Comparison of ENCODE assay signal across 8 mouse cellular contexts in genomic region chr14:15438096-15438484, GRCm38 (mm10). TPM values are rescaled to one million over a fixed set of nuclear protein-coding genes. Genes with fewer than 3 reads are reported as not detected.
DNase-seq lines count a peak whose midpoint lies in the region; ATAC-seq and TF ChIP-seq lines count a peak whose summit lies in the region.

No protein-coding gene starts in this region.

- DNase-seq in kidney, adult 2 months: peak; percentile 5
- DNase-seq in kidney, adult 18-20 months: no peak
- peak; percentile 75 for DNase-seq in brain, adult 2 months (ENCODE audit: low read depth, low spot score)
- DNase-seq in intestine, embryonic 14.5 days (ENCODE audit: low spot score): peak; percentile 80
- no peak for DNase-seq in MN1 (ENCODE audit: low spot score)

- H3K4me2 ChIP-seq in forebrain, embryonic 13.5 days: peak overlapping the region; percentile 94
- peak overlapping the region; percentile 86 for H3K4me2 ChIP-seq in intestine, embryonic 14.5 days (ENCODE audit: low read length)
- H3K4me2 ChIP-seq in liver, embryonic 15.5 days: peak overlapping the region; percentile 46
- H3K4me2 ChIP-seq in stomach, embryonic 16.5 days (ENCODE audit: low read depth, low read length): peak overlapping the region; percentile 96

- peak overlapping the region; percentile 54 for H3K9ac ChIP-seq in forebrain, embryonic 13.5 days
- H3K9ac ChIP-seq in intestine, embryonic 14.5 days (ENCODE audit: low read length): peak overlapping the region; percentile 60
- no peak overlapping the region for H3K9ac ChIP-seq in liver, embryonic 15.5 days
- H3K9ac ChIP-seq in stomach, embryonic 16.5 days (ENCODE audit: low read length): peak overlapping the region; percentile 73

- TF ChIP-seq CTCF in kidney, adult 2 months (conservative IDR thresholded peaks at IDR 0.05; ENCODE audit: insufficient read depth, insufficient read length, low read depth, low read length): no peak

- WGBS in kidney, adult 2 months: 1% methylated on average over 11 of the region's 11 CpGs
- WGBS in forebrain, embryonic 13.5 days: under 1% methylated on average over 11 of the region's 11 CpGs
- WGBS in intestine, embryonic 14.5 days: under 1% methylated on average over 11 of the region's 11 CpGs
- WGBS in liver, embryonic 15.5 days (ENCODE audit: insufficient replicate concordance): 3% methylated on average over 11 of the region's 11 CpGs
- 0% methylated on average over 11 of the region's 11 CpGs for WGBS in stomach, embryonic 16.5 days

- peak overlapping the region; percentile 55 for H3K4me3 ChIP-seq in kidney, adult 2 months (ENCODE audit: insufficient read depth, low read depth, low read length)
- H3K4me3 ChIP-seq in forebrain, embryonic 13.5 days: peak overlapping the region; percentile 60
- peak overlapping the region; percentile 63 for H3K4me3 ChIP-seq in intestine, embryonic 14.5 days (ENCODE audit: low read depth, low read length)
- peak overlapping the region; percentile 29; the same call in 1 of the 2 replicates for H3K4me3 ChIP-seq in liver, embryonic 15.5 days (replicated peaks)
- peak overlapping the region; percentile 62 for H3K4me3 ChIP-seq in stomach, embryonic 16.5 days (replicated peaks; ENCODE audit: low read length)

- H3K36me3 ChIP-seq in kidney, adult 2 months (ENCODE audit: control insufficient read depth, insufficient read depth, low read length): no peaks in the 10 kb centered on the region
- no peaks in the 10 kb centered on the region for H3K36me3 ChIP-seq in forebrain, embryonic 13.5 days (ENCODE audit: poor library complexity, severe bottlenecking)
- H3K36me3 ChIP-seq in intestine, embryonic 14.5 days (ENCODE audit: control insufficient read depth, insufficient read depth, low read length): no peaks in the 10 kb centered on the region
- no peaks in the 10 kb centered on the region for H3K36me3 ChIP-seq in liver, embryonic 15.5 days (replicated peaks)
- H3K36me3 ChIP-seq in stomach, embryonic 16.5 days (ENCODE audit: control insufficient read depth, insufficient read depth, low read length): no peaks in the 10 kb centered on the region

- peak overlapping the region; percentile 61 for H3K27ac ChIP-seq in kidney, adult 2 months (ENCODE audit: insufficient read depth, low read depth, low read length)
- H3K27ac ChIP-seq in forebrain, embryonic 13.5 days: no peak overlapping the region
- peak overlapping the region; percentile 65; the same call in 1 of the 2 replicates for H3K27ac ChIP-seq in intestine, embryonic 14.5 days (ENCODE audit: low read depth)
- no peak overlapping the region for H3K27ac ChIP-seq in liver, embryonic 15.5 days (replicated peaks)
- no peak overlapping the region for H3K27ac ChIP-seq in stomach, embryonic 16.5 days (ENCODE audit: low read length)

- no peaks in the 10 kb centered on the region; the same call in 1 of the 2 replicates for H3K27me3 ChIP-seq in kidney, adult 2 months (replicated peaks; ENCODE audit: control insufficient read depth, insufficient read depth, low read length)
- peaks cover 32% of the 10 kb centered on the region for H3K27me3 ChIP-seq in forebrain, embryonic 13.5 days
- H3K27me3 ChIP-seq in intestine, embryonic 14.5 days (replicated peaks; ENCODE audit: control insufficient read depth, insufficient read depth, low read length): no peaks in the 10 kb centered on the region
- peaks cover 31% of the 10 kb centered on the region for H3K27me3 ChIP-seq in liver, embryonic 15.5 days
- no peaks in the 10 kb centered on the region; the same call in 1 of the 2 replicates for H3K27me3 ChIP-seq in stomach, embryonic 16.5 days (ENCODE audit: control insufficient read depth, insufficient read depth, low read length)

- peak; percentile 38 for ATAC-seq in forebrain, embryonic 13.5 days
- ATAC-seq in intestine, embryonic 14.5 days (replicated peaks; ENCODE audit: low FRiP score, low TSS enrichment, low read depth): peak; percentile 73
- ATAC-seq in liver, embryonic 15.5 days (ENCODE audit: insufficient read depth): no peak
- peak; percentile 8; the same call in 1 of the 2 replicates for ATAC-seq in stomach, embryonic 16.5 days (ENCODE audit: insufficient read depth, low FRiP score)

- H3K4me1 ChIP-seq in kidney, adult 2 months (ENCODE audit: control insufficient read depth, insufficient read depth, low read length): no peaks in the 10 kb centered on the region
- peaks cover 17% of the 10 kb centered on the region for H3K4me1 ChIP-seq in forebrain, embryonic 13.5 days
- no peaks in the 10 kb centered on the region; the same call in 1 of the 2 replicates for H3K4me1 ChIP-seq in intestine, embryonic 14.5 days (replicated peaks; ENCODE audit: control insufficient read depth, insufficient read depth, low read length)
- no peaks in the 10 kb centered on the region for H3K4me1 ChIP-seq in liver, embryonic 15.5 days (replicated peaks)
- H3K4me1 ChIP-seq in stomach, embryonic 16.5 days (ENCODE audit: control insufficient read depth, insufficient read depth, low read length): no peaks in the 10 kb centered on the region

- TF ChIP-seq POLR2A in kidney, adult 2 months (IDR thresholded peaks at IDR 0.05; ENCODE audit: low read depth, low read length): no peak

- H3K9me3 ChIP-seq in forebrain, embryonic 13.5 days (replicated peaks): no peaks in the 10 kb centered on the region
- H3K9me3 ChIP-seq in intestine, embryonic 14.5 days (ENCODE audit: control insufficient read depth, low read length): no peaks in the 10 kb centered on the region
- H3K9me3 ChIP-seq in liver, embryonic 15.5 days (replicated peaks): no peaks in the 10 kb centered on the region
- H3K9me3 ChIP-seq in stomach, embryonic 16.5 days (replicated peaks; ENCODE audit: control insufficient read depth, low read length): no peaks in the 10 kb centered on the region

RNA-seq across cellular contexts. Expression of gene Lrrc3b, which starts 0.7 kb away (rescaled TPM):
- polyA plus RNA-seq in kidney, adult 2 months (2012; rRNA removed): 2.9 and 3.5 TPM in 2 replicates
- polyA plus RNA-seq in forebrain, embryonic 13.5 days (2015; fragmentation: Nextera tagmentation; extraction: Ambion mirVana): 2.1 and 2.4 TPM in 2 replicates
- polyA plus RNA-seq in intestine, embryonic 14.5 days (2014; fragmentation: Nextera tagmentation; extraction: Ambion mirVana): 7.6 and 10.8 TPM in 2 replicates
- 0.06 TPM in 1 of 2 replicates, not detected in the other for polyA plus RNA-seq in liver, embryonic 15.5 days (2015; fragmentation: Nextera tagmentation; extraction: Ambion mirVana)
- polyA plus RNA-seq in stomach, embryonic 16.5 days (2015; fragmentation: Nextera tagmentation; extraction: Ambion mirVana): 2.9 and 3.7 TPM in 2 replicates

Comparison
In these comparisons a context has a peak if more than half of its experiments do, and no peak if none do; other contexts are left out.
1. DNase-seq: peak in kidney, adult 2 months (single experiment), brain, adult 2 months (single experiment) and intestine, embryonic 14.5 days (single experiment); none in kidney, adult 18-20 months (single experiment) and MN1 (single experiment).
2. H3K27ac ChIP-seq: peak in kidney, adult 2 months (single experiment) and intestine, embryonic 14.5 days (single experiment); none in forebrain, embryonic 13.5 days (single experiment), liver, embryonic 15.5 days (single experiment) and stomach, embryonic 16.5 days (single experiment).
3. H3K4me2 ChIP-seq: peak in every context shown above with its lines; median percentile 96 in stomach, embryonic 16.5 days; 94 in forebrain, embryonic 13.5 days; 86 in intestine, embryonic 14.5 days; 46 in liver, embryonic 15.5 days.
4. Peak in every context shown above with its lines, with median percentiles within 50 percentile points of each other: H3K4me3 ChIP-seq.